ENCODE assay signal across 25 mouse cellular contexts in genomic region chr17:22745736-22746135, GRCm38 (mm10).
"Had no signal": no experiment of that assay in that cellular context is flagged by ENCODE, and none has a peak within 500 bp of the region (broad histone marks: within the 10 kb centered on the region; RNA-seq: fewer than 3 reads in every experiment).

No protein-coding gene starts in this region.

- H3K27ac ChIP-seq: gastrocnemius, adult 2 months; heart, embryonic 10.5 days; hindbrain, embryonic 10.5 days; hindbrain, embryonic 12.5 days; hindbrain, embryonic 14.5 days; intestine, embryonic 15.5 days; kidney, embryonic 15.5 days; kidney, postnatal 0 days; limb, embryonic 13.5 days; limb, embryonic 15.5 days; liver, embryonic 12.5 days; liver, embryonic 14.5 days had no signal

- H3K9me3 ChIP-seq: heart, embryonic 10.5 days; heart, embryonic 12.5 days; hindbrain, embryonic 10.5 days; hindbrain, embryonic 12.5 days; intestine, embryonic 15.5 days; kidney, embryonic 15.5 days; limb, embryonic 13.5 days; limb, embryonic 15.5 days; liver, embryonic 12.5 days had no signal

- H3K36me3 ChIP-seq: heart, embryonic 10.5 days; heart, embryonic 12.5 days; hindbrain, embryonic 10.5 days; hindbrain, embryonic 12.5 days; intestine, embryonic 15.5 days; kidney, embryonic 15.5 days; limb, embryonic 13.5 days; limb, embryonic 15.5 days; liver, embryonic 12.5 days had no signal

- H3K27me3 ChIP-seq: heart, embryonic 12.5 days; hindbrain, embryonic 12.5 days; intestine, embryonic 15.5 days; kidney, embryonic 15.5 days; limb, embryonic 13.5 days; limb, embryonic 15.5 days; liver, embryonic 12.5 days had no signal

- H3K4me1 ChIP-seq: heart, embryonic 10.5 days; heart, embryonic 12.5 days; hindbrain, embryonic 10.5 days; hindbrain, embryonic 12.5 days; intestine, embryonic 15.5 days; kidney, embryonic 15.5 days; limb, embryonic 13.5 days; limb, embryonic 15.5 days; liver, embryonic 12.5 days had no signal

- H3K4me3 ChIP-seq: gastrocnemius, adult 2 months; heart, embryonic 10.5 days; heart, embryonic 12.5 days; hindbrain, embryonic 10.5 days; hindbrain, embryonic 12.5 days; intestine, embryonic 15.5 days; kidney, embryonic 15.5 days; limb, embryonic 13.5 days; limb, embryonic 15.5 days; liver, embryonic 12.5 days had no signal

- DNase-seq: gastrocnemius, adult 2 months; gastrocnemius, postnatal 10 days; gastrocnemius, postnatal 25 days; heart, adult 18-20 months; heart, postnatal 10 days; heart, postnatal 4 days; kidney, adult 2 months; kidney, adult 9 months; kidney, postnatal 14 days; kidney, postnatal 36 days; layer of hippocampus, adult 9-11 months; layer of hippocampus, postnatal 36 days; left cerebral cortex, postnatal 4 days had no signal
